Comparison of ENCODE assay signal across 8 mouse cellular contexts in the genomic region with DNA sequence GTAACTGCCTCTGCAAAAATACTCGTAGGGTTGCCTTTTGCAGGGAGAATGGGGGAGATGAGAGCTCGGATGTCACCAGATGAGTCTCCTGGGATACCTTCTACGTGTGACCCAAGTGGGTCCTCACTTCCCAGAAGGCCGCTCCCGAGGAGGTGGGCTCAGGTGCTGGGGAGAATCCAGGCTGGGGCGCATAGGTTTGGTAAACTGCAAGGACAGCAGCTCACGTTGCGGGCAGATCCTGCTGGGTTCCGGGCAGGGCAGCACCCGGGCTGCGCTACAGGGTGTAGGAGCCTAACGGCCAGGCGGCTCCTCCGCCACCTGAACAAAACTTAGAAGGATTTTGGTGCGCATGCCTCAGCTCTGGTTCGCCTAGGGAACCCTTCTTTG. TPM values are rescaled to one million over a fixed set of nuclear protein-coding genes. Genes with fewer than 3 reads are reported as not detected.
DNase-seq lines count a peak whose midpoint lies in the region; ATAC-seq and TF ChIP-seq lines count a peak whose summit lies in the region.

No protein-coding gene starts in this region.

- WGBS in lung, adult 2 months: 2% methylated on average over 16 of the region's 16 CpGs
- WGBS in limb, embryonic 15.5 days: 1% methylated on average over 16 of the region's 16 CpGs

- peak overlapping the region; percentile 56 for H3K9ac ChIP-seq in limb, embryonic 15.5 days

- no peaks in the 10 kb centered on the region for H3K36me3 ChIP-seq in limb, embryonic 15.5 days

- H3K4me1 ChIP-seq in lung, adult 2 months (ENCODE audit: control insufficient read depth, insufficient read depth, low read length): peaks cover 8% of the 10 kb centered on the region
- H3K4me1 ChIP-seq in limb, embryonic 15.5 days: peaks cover 17% of the 10 kb centered on the region

- peak overlapping the region; percentile 95 for H3K4me2 ChIP-seq in limb, embryonic 15.5 days

- ATAC-seq in common myeloid progenitor, adult 5-6 weeks (replicated peaks; ENCODE audit: low read depth, poor library complexity, severe bottlenecking): 0 out of 2 replicates have a peak, but pooled peaks have one; percentile 27
- peak; percentile 2; the same call in 1 of the 2 replicates for ATAC-seq in limb, embryonic 15.5 days (ENCODE audit: insufficient number of reproducible peaks, low FRiP score, low TSS enrichment, low read depth)

- TF ChIP-seq CTCF in lung, adult 2 months (IDR thresholded peaks at IDR 0.05; ENCODE audit: insufficient read depth, low read length): no peak
- no peak for TF ChIP-seq CTCF in gastrocnemius, adult 2 months (IDR thresholded peaks at IDR 0.05)

- peaks cover 43% of the 10 kb centered on the region for H3K27me3 ChIP-seq in limb, embryonic 15.5 days

- DNase-seq in lung, adult 2 months: no peak
- DNase-seq in lung, postnatal 25 days (ENCODE audit: low spot score): no peak
- peak; percentile 69 for DNase-seq in gastrocnemius, adult 2 months
- DNase-seq in testis, postnatal 10 days (ENCODE audit: low spot score): peak; percentile 49
- no peak for DNase-seq in right cerebral cortex, postnatal 25 days
- no peak for DNase-seq in urinary bladder, postnatal 4 days (ENCODE audit: low spot score in 2 of 2)

- no peaks in the 10 kb centered on the region for H3K9me3 ChIP-seq in limb, embryonic 15.5 days

- TF ChIP-seq POLR2A in lung, adult 2 months (IDR thresholded peaks at IDR 0.05; ENCODE audit: borderline replicate concordance, extremely low read depth, low read depth, low read length): no peak

- H3K27ac ChIP-seq in gastrocnemius, adult 2 months: peak overlapping the region; percentile 93
- no peak overlapping the region for H3K27ac ChIP-seq in limb, embryonic 15.5 days

- intact Hi-C loops in gastrocnemius, adult 2 months (cut with DNase I): loop anchor here (2.0 to 5.0 kb wide), 3 partner anchors 19 to 73 kb away; no protein-coding TSS in a partner anchor

- peak overlapping the region; percentile 88 for H3K4me3 ChIP-seq in lung, adult 2 months (replicated peaks; ENCODE audit: extremely low read depth, low read depth, low read length)
- H3K4me3 ChIP-seq in gastrocnemius, adult 2 months: peak overlapping the region; percentile 94
- H3K4me3 ChIP-seq in limb, embryonic 15.5 days: peak overlapping the region; percentile 66

RNA-seq across cellular contexts. Expression of gene Slc16a9, which starts 0.7 kb away (rescaled TPM):
- polyA plus RNA-seq in lung, adult 2 months (2012; rRNA removed): 47.8 and 53.2 TPM in 2 replicates
- 0.91 and 3.1 TPM in 2 replicates for total RNA-seq in common myeloid progenitor, adult 5-6 weeks (2017)
- 1 to 10 TPM; 5.0 to 9.6 TPM for total RNA-seq in gastrocnemius, adult 2 months (2021)
- 1.4 and 2.4 TPM in 2 replicates for polyA plus RNA-seq in limb, embryonic 15.5 days (2015; fragmentation: Nextera tagmentation; extraction: Ambion mirVana)

RNA-seq across cellular contexts. Expression of gene Mrln, which starts 41.1 kb away (rescaled TPM):
- 0.66 and 5.7 TPM in 2 replicates for polyA plus RNA-seq in lung, adult 2 months (2012; rRNA removed)
- not detected in 2 replicates for total RNA-seq in common myeloid progenitor, adult 5-6 weeks (2017)
- total RNA-seq in gastrocnemius, adult 2 months (2021): 100 to 1,000 TPM; 201 to 276 TPM
- polyA plus RNA-seq in limb, embryonic 15.5 days (2015; fragmentation: Nextera tagmentation; extraction: Ambion mirVana): 16.1 and 40.2 TPM in 2 replicates

Comparison
In these comparisons a context has a peak if more than half of its experiments do, and no peak if none do; other contexts are left out.
1. DNase-seq: peak in gastrocnemius, adult 2 months (single experiment) and testis, postnatal 10 days (single experiment); none in lung, adult 2 months (single experiment), lung, postnatal 25 days (single experiment), right cerebral cortex, postnatal 25 days (single experiment) and urinary bladder, postnatal 4 days (0 of 2).
2. RNA of gene Mrln, which starts 41.1 kb away (total RNA-seq): 201 to 276 TPM in gastrocnemius, adult 2 months; not detected in common myeloid progenitor, adult 5-6 weeks; every median in the first group is over 100 times any median in the second.
3. Peak in every context shown above with its lines, with median percentiles within 50 percentile points of each other: H3K4me3 ChIP-seq.